Mouse (Mus musculus) stomach, postnatal 0 days (tissue): ENCODE data around the gene Rufy4. TPM values are rescaled to one million over a fixed set of nuclear protein-coding genes. Genes with fewer than 3 reads are reported as not detected.

Experiments used
- ATAC-seq: fragments of 200-750 bp; cut with Nextera tagmentation; 2 replicates; pipeline ENCODE4 v1.8.0; 2017; ENCODE audit not compliant: low FRiP score, low TSS enrichment
- DNase-seq: peaks from one replicate; pipeline ENCODE4 v3.0.0-alpha.2; 2016; ENCODE audit warnings: low spot score
- H3K27ac ChIP-seq: fragments of 300-500 bp; sonication (generic); replicated peaks from 2 replicates; pipeline ENCODE4 v1.5.1; 2014; ENCODE audit warnings: mild to moderate bottlenecking, control low read depth
- H3K27me3 ChIP-seq: fragments of 300-500 bp; sonication (generic); 2 replicates; pipeline ENCODE4 v1.6.1; 2014; ENCODE audit warnings: low read length; ENCODE audit not compliant: control insufficient read depth, insufficient read depth
- H3K36me3 ChIP-seq: fragments of 300-500 bp; sonication (generic); 2 replicates; pipeline ENCODE4 v1.6.1; 2014; ENCODE audit warnings: low read length, mixed read lengths; ENCODE audit not compliant: control insufficient read depth, insufficient read depth
- H3K4me1 ChIP-seq: fragments of 300-500 bp; sonication (generic); replicated peaks from 2 replicates; pipeline ENCODE4 v1.6.1; 2014; ENCODE audit warnings: antibody characterized with exemption; ENCODE audit not compliant: control insufficient read depth, insufficient read depth
- H3K4me2 ChIP-seq: fragments of 300-500 bp; sonication (generic); replicated peaks from 2 replicates; pipeline ENCODE4 v1.6.1; 2014; ENCODE audit warnings: low read depth, mild to moderate bottlenecking, control low read depth, moderate library complexity
- H3K4me3 ChIP-seq: fragments of 300-500 bp; sonication (generic); 2 replicates; pipeline ENCODE4 v1.5.1; 2014; ENCODE audit warnings: low read depth, low read length, control low read depth
- H3K9ac ChIP-seq: fragments of 300-500 bp; sonication (generic); 2 replicates; pipeline ENCODE4 v1.6.1; 2014; ENCODE audit warnings: mild to moderate bottlenecking, low read length, control low read depth, mixed read lengths
- H3K9me3 ChIP-seq: fragments of 300-500 bp; sonication (generic); 2 replicates; pipeline ENCODE4 v1.6.1; 2016; ENCODE audit warnings: low read length; ENCODE audit not compliant: control insufficient read depth
- CTCF ChIP-seq: IDR thresholded peaks from 2 replicates; pipeline ENCODE4 v1.5.1; 2016; ENCODE audit warnings: antibody characterized with exemption, low read depth, mild to moderate bottlenecking, moderate library complexity
- EP300 ChIP-seq: optimal IDR thresholded peaks from 2 replicates; pipeline ENCODE3; 2016; ENCODE audit warnings: antibody characterized with exemption
- WGBS: fragments of 180-500 bp; shearing (Covaris S2); extraction: QIAGEN DNeasy Blood & Tissue Kit; methylation state at CpG from one replicate; pipeline ENCODE4 v1.1.7; 2014; 5-methylcytosine and 5-hydroxymethylcytosine counted together
- polyA plus RNA-seq: library from polyadenylated mRNA; unstranded; fragments of >200 nt; fragmentation: Nextera tagmentation; extraction: Ambion mirVana; gene quantifications from 2 replicates; pipeline ENCODE4 v1.2.1, GENCODE M21; 2015

The Rufy4 gene
- polyA plus RNA-seq, 1 experiment from 2014 or later, result 0.19 TPM

DNA sequence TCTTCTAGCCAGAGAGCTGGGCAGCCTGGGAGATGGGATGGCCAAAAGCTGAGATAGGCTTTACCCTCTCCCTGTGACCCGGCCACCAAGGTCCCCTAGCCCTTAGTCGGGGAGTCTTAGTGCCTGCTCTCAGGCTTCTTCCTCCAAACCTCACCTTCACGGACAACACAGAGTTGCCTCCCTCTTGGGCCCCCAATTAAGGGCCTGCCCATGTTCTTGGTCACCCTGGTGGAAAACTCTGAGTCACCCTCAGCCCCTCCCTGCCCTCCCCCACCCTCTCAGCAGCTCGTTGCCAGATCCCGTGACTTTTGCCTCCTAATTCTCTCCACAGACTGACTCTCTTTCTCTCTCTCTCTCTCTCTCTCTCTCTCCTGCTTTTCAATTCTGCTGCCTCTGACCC is 40.6 kb upstream of the Rufy4 start:
- DNase-seq (peak; percentile 76), ATAC-seq (peak; percentile 62)
- H3K9ac ChIP-seq, result peak overlapping the region; percentile 41; the same call in 1 of the 2 replicates
- no peaks in the 10 kb centered on the region for H3K36me3 ChIP-seq
- 36% methylated on average over 5 of the region's 5 CpGs for WGBS
- peak overlapping the region; percentile 82 for H3K27ac ChIP-seq
- no peaks in the 10 kb centered on the region for H3K9me3 ChIP-seq
- TF ChIP-seq EP300 (no peak), CTCF (no peak)
- peaks cover 3% of the 10 kb centered on the region for H3K4me1 ChIP-seq
- H3K4me3 ChIP-seq, result no peak overlapping the region
- H3K4me2 ChIP-seq, result no peak overlapping the region
- H3K27me3 ChIP-seq, result no peaks in the 10 kb centered on the region

DNA sequence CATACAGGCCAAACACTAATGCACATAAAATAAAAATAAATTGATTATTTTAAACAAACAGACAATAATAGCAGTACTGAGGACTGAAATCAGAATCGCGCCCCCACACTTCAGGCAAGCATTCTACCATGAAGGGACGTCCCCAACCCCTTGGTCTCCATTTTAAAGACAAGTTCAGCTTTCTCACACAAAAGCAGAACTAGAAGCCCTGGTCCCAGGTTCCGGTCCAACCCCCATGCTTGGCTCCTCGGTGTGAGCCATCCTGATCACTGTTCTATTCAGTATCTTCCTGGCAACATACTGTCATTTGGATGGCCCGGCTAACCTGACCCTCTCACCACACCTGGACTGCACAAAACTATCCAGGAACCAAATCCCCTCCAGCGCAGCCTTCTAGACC is 39.8 kb upstream of the Rufy4 start:
- H3K9ac ChIP-seq, result no peak overlapping the region
- TF ChIP-seq EP300 (no peak), CTCF (no peak)
- no peak overlapping the region for H3K4me3 ChIP-seq
- no peak overlapping the region for H3K27ac ChIP-seq
- H3K9me3 ChIP-seq, result no peaks in the 10 kb centered on the region
- peaks cover 3% of the 10 kb centered on the region for H3K4me1 ChIP-seq
- no peaks in the 10 kb centered on the region for H3K27me3 ChIP-seq
- DNase-seq (no peak), ATAC-seq (no peak)
- H3K4me2 ChIP-seq, result no peak overlapping the region
- H3K36me3 ChIP-seq, result no peaks in the 10 kb centered on the region
- WGBS, result 92% methylated on average over 7 of the region's 7 CpGs

DNA sequence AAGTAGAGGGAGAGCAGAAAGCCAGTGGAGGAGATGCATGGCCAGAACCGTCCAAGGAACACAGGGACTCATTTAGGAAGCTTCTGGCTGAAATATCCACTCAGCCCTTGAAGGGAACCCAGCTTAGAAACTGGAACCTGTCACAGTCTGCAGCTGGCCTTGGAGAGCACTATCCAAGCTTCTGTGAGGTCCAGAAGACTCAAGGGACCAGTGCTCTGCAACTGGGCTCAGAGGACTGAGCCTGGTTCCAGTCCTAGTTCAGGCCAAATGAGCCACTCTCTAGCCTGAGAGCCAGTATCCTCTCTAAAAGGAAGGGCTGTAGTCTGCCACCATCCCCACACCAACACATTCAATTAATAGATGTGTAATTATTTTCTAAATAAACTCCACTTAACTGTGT is 36.8 kb upstream of the Rufy4 start:
- TF ChIP-seq EP300 (no peak), CTCF (no peak)
- 50% methylated on average over 1 of the region's 1 CpGs for WGBS
- Histone ChIP-seq H3K4me1 (peaks cover 3% of the 10 kb centered on the region; the same call in 1 of the 2 replicates), H3K4me2 (no peak overlapping the region), H3K9ac (no peak overlapping the region), H3K9me3 (no peaks in the 10 kb centered on the region), H3K4me3 (no peak overlapping the region), H3K27me3 (no peaks in the 10 kb centered on the region), H3K27ac (no peak overlapping the region), H3K36me3 (no peaks in the 10 kb centered on the region)
- no peak for DNase-seq
- no peak for ATAC-seq

DNA sequence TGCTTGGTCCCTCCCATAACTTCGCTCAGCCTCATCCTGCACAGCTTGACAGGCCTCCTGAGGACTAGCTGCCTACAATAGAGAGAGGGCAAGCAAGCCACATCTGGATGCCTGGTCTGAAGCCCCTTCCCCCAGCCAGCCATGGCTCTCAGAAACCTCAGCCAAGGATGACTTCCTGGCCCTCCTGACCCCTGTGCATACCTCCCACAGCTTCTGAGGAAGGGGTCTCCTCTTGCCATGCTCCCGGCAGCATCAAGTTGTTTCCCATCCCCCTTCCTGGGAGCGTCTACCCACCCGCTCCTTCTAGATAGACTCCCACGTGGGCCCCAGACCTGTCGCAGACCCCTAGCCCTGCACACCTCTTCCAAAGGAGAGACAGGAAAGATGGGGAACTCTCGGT is 35.0 kb upstream of the Rufy4 start:
- H3K27ac ChIP-seq, result no peak overlapping the region

DNA sequence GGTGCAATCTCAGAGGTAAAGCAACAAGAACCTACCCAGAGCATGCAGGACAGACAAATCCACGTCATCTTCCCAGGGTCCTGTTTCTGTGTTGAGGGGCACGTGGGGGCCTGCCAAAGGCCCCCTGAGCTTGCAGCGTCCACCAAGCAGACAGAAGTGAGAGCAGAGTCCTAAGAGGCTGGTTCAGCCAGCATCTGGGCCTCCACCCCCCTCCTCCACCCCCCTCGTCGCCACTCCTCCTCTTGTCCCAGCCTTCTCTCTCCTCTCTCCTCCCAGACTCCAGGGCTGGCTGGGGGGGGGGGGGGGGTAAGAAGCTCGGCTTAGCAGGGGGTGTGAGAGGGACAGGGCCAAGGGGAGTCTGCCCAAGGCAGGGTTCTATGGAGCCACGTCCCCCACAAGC is 34.2 kb upstream of the Rufy4 start:
- Histone ChIP-seq H3K36me3 (no peaks in the 10 kb centered on the region), H3K27me3 (no peaks in the 10 kb centered on the region), H3K4me3 (peak overlapping the region; percentile 25; the same call in 1 of the 2 replicates), H3K4me1 (no peaks in the 10 kb centered on the region), H3K9ac (peak overlapping the region; percentile 8), H3K27ac (peak overlapping the region; percentile 73), H3K4me2 (peak overlapping the region; percentile 49), H3K9me3 (no peaks in the 10 kb centered on the region)
- DNase-seq (no peak), ATAC-seq (peak; percentile 30; the same call in 1 of the 2 replicates)
- 25% methylated on average over 7 of the region's 7 CpGs for WGBS
- no peak for TF ChIP-seq EP300
- no peak for TF ChIP-seq CTCF

More for the DNA sequence above, 35.0 kb upstream of the Rufy4 start:
- H3K4me3 ChIP-seq, result peak overlapping the region; percentile 25
- H3K36me3 ChIP-seq, result no peaks in the 10 kb centered on the region
- no peak for TF ChIP-seq CTCF
- TF ChIP-seq EP300, result no peak
- 50% methylated on average over 7 of the region's 7 CpGs for WGBS
- no peaks in the 10 kb centered on the region for H3K27me3 ChIP-seq
- H3K4me1 ChIP-seq, result no peaks in the 10 kb centered on the region
- peak overlapping the region; percentile 49 for H3K4me2 ChIP-seq
- DNase-seq (no peak), ATAC-seq (no peak)
- H3K9ac ChIP-seq, result peak overlapping the region; percentile 41
- H3K9me3 ChIP-seq, result no peaks in the 10 kb centered on the region

DNA sequence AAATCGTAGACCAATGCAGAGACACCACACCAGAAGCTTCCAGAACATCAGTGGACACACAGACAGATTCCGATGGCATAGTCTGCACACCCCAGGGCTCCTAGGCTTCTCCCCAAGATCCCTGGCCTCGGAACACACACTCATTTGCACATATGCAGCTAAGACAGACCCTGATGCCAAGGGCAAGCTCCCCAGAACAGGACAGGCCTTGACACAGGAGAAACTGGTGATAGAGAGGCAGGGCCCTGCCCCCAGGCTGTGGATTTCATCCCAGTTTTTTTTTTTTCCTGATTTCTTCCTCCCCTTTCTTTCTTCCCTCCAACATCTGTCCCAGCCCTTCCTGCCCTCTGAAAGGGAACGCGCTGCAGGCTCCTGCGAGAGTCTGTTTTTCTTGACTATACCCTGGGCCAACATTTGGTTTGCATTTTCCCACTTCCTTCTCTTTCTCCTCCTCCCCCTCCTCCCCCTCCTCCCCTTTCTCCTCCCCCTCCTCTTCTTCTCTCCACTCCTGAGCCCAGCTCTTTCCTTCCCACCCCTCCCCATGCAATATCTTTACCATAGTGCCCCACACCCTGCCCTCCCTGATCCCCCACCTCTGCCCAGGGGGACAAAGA is 33.6 kb upstream of the Rufy4 start:
- WGBS, result 32% methylated on average over 6 of the region's 6 CpGs
- Histone ChIP-seq H3K27me3 (no peaks in the 10 kb centered on the region), H3K27ac (peak overlapping the region; percentile 73), H3K9me3 (no peaks in the 10 kb centered on the region), H3K9ac (peak overlapping the region; percentile 8), H3K4me3 (no peak overlapping the region), H3K4me1 (no peaks in the 10 kb centered on the region), H3K4me2 (peak overlapping the region; percentile 49; the same call in 1 of the 2 replicates), H3K36me3 (no peaks in the 10 kb centered on the region)
- DNase-seq, result no peak
- TF ChIP-seq EP300 (no peak), CTCF (no peak)
- no peak; the same call in 1 of the 2 replicates for ATAC-seq
